Comparison of ENCODE assay signal across 25 mouse cellular contexts in the genomic region with DNA sequence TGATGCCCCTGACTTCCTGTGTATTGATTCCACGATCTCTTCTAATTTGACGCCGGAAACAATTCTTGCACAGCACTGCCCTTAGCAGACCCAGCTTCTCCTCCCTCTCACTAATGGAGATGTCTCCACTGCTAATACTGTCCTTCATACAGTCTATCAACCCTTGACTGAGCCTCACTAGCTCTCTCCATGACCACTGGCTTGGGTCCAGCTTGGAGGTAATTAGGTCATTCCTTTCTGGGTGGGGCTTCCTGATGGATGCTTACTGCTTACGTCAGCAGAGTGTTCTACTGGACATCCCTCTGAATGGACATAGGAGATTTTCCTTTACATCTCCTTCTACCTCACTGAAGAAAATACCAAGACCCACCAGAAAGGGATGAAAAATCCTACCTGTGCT. TPM values are rescaled to one million over a fixed set of nuclear protein-coding genes. Genes with fewer than 3 reads are reported as not detected.
"Had no signal": no experiment of that assay in that cellular context is flagged by ENCODE, and none has a peak within 500 bp of the region (broad histone marks: within the 10 kb centered on the region; RNA-seq: fewer than 3 reads in every experiment).

No protein-coding gene starts in this region.

- ATAC-seq: inflammation-experienced regulatory T-cells, adult 6 months; intestine, embryonic 15.5 days; intestine, postnatal 0 days had no signal

- H3K36me3 ChIP-seq: heart, embryonic 10.5 days; heart, embryonic 12.5 days; hindbrain, embryonic 10.5 days; hindbrain, embryonic 13.5 days; hindbrain, embryonic 15.5 days; intestine, embryonic 15.5 days; limb, embryonic 10.5 days; limb, embryonic 12.5 days had no signal

- DNase-seq: gastrocnemius, adult 2 months; gastrocnemius, postnatal 10 days; gastrocnemius, postnatal 25 days; heart, adult 18-20 months; heart, postnatal 10 days; heart, postnatal 4 days; kidney, adult 18-20 months; kidney, adult 8-10 months; kidney, postnatal 10 days; kidney, postnatal 25 days; kidney, postnatal 4 days; liver had no signal

- H3K4me3 ChIP-seq: gastrocnemius, adult 2 months; heart, embryonic 10.5 days; heart, embryonic 12.5 days; hindbrain, embryonic 10.5 days; hindbrain, embryonic 13.5 days; hindbrain, embryonic 15.5 days; intestine, embryonic 15.5 days; layer of hippocampus, adult 2 months; left cerebral cortex, adult 2 months; limb, embryonic 10.5 days; limb, embryonic 12.5 days had no signal

- H3K4me1 ChIP-seq: heart, embryonic 12.5 days; hindbrain, embryonic 10.5 days; intestine, embryonic 15.5 days; limb, embryonic 12.5 days had no signal

- H3K4me2 ChIP-seq: heart, embryonic 12.5 days; hindbrain, embryonic 13.5 days; hindbrain, embryonic 15.5 days; intestine, embryonic 15.5 days; limb, embryonic 12.5 days; liver, embryonic 11.5 days had no signal

- H3K27ac ChIP-seq: gastrocnemius, adult 2 months; heart, embryonic 10.5 days; hindbrain, embryonic 10.5 days; hindbrain, embryonic 13.5 days; hindbrain, embryonic 15.5 days; intestine, embryonic 15.5 days; layer of hippocampus, adult 2 months; left cerebral cortex, adult 2 months; limb, embryonic 10.5 days; limb, embryonic 12.5 days had no signal

- H3K9ac ChIP-seq: heart, embryonic 12.5 days; hindbrain, embryonic 13.5 days; hindbrain, embryonic 15.5 days; intestine, embryonic 15.5 days; limb, embryonic 12.5 days had no signal

- H3K27me3 ChIP-seq: heart, embryonic 12.5 days; hindbrain, embryonic 13.5 days; hindbrain, embryonic 15.5 days; intestine, embryonic 15.5 days; limb, embryonic 12.5 days had no signal

- H3K9me3 ChIP-seq: heart, embryonic 10.5 days; heart, embryonic 12.5 days; hindbrain, embryonic 10.5 days; hindbrain, embryonic 13.5 days; hindbrain, embryonic 15.5 days; intestine, embryonic 15.5 days; limb, embryonic 10.5 days; limb, embryonic 12.5 days had no signal

RNA-seq across cellular contexts. Expression of a gene that starts 57.7 kb away (rescaled TPM):
- polyA plus RNA-seq: inflammation-experienced regulatory T-cells, adult 6 months had no signal
